Mouse (Mus musculus): ENCODE measurements around the gene Cd7. TPM values are rescaled to one million over a fixed set of nuclear protein-coding genes. Genes with fewer than 3 reads are reported as not detected.

Gene Cd7
- 3.4 and 9.3 TPM in 2 replicates for polyA plus RNA-seq (2012; rRNA removed)

DNA sequence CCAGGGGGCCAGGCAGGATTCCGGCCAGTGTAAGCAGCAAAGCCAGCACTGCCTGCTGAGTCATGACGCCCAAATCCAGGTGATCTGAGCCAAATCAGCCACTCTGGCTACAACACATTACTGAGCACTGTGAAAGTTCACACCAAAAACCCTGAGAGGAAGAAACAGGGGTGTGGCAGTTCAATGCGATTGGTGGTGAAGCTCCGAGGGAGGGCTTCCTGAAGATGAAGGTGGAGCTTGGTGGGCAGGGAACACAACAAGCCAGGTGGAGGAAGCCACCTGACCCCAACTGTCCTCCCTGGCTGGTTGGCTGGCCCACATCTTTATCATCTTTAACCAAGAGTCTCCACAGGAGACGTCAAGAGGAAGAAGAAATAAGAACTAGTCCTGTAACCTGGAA lies at the start of gene Cd7:
Gene Cd7 (minus strand): TSS at position 117 of the 400 bp plus-strand sequence.

DNA sequence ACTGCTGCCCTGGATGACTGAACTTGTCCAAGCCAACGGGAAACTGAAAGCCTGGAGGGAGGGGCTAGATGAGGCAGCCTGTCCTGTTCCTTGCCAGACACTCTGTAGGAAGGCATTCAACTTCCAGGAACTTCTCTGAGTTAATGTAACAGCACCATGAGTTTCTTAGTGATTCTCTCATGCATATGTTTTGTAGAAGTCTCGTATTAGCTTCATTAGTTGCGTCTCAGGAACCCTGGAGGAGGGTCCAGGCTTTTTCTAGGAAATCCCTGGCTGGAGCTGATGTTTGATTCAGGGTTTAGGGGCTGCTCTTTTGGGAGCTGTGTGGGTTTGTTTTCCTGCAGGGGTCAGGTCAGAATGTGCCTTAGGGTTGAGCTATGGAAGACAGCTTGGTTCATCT lies 41.9 kb upstream of the Cd7 start, which contains the start of gene Sectm1a:
Gene Sectm1a (minus strand): TSS at position 101 of the 400 bp plus-strand sequence.

DNA sequence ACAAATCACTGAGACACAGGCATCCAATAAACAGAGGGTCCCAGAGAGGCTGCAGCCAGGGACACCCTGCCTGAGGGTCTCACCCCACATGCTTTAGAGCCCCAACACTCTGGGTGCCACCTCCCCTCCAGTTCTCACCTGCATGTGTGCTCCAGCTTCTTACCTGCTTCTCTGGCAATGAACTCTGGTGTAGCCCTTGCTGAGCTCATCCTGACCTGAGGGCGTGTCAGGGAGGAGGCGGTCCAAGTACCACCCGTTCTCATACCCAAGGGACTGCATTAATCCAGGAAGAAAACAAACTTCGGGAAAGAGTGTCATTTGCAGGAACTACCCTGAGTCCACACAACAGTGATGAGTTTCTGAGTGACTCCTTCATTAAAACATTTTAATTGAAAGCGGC lies 24.2 kb upstream of the Cd7 start, which contains the start of gene Sectm1b:
Gene Sectm1b (minus strand): TSS at position 191 of the 400 bp plus-strand sequence.

DNA sequence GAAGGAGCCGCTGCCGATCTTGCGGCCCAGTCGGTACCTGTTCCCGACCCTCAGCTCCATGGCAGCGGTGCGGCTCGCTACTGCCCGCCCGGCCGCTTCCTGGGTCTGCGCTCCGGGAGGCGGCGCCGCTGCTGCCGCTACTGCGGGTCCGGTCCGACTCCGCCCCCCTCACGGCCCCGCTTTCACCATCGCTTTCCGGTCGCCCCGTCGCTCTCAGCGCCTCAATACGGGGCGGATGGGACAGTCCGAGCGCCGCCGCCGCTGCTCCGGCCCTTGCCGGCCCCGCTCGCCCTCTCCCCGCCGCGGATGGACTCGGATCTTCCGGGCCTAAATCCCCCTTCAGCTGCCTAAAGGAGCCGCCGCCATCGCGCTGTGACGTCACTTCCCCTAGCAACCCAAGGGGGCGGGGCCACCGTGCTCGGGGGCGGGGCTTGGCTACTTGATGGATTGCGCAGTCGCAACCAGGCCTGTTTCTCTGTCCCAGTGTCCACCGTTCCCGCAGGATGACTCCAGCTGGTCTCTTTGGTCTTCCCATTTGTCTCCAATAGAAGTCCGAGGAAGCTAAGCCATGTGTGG lies 48.2 kb downstream of the Cd7 start, which contains the start of gene Csnk1d:
Gene Csnk1d (minus strand): TSS at position 380 of the 576 bp plus-strand sequence.

Other genes starting within 250 kb of the Cd7 start
- 36.2 and 39.8 TPM in 2 replicates for gene Dus1l, start 243.0 kb downstream of the Cd7 start, polyA plus RNA-seq (2012; rRNA removed)
- 355 and 470 TPM in 2 replicates for gene Fasn, start 214.9 kb downstream of the Cd7 start, polyA plus RNA-seq (2012; rRNA removed)
- 1.3 and 1.5 TPM in 2 replicates for gene Ccdc57, start 106.5 kb downstream of the Cd7 start, polyA plus RNA-seq (2012; rRNA removed)
- 14.8 and 25.6 TPM in 2 replicates for gene Slc16a3, start 90.9 kb downstream of the Cd7 start, polyA plus RNA-seq (2012; rRNA removed)
- gene Csnk1d, start 48.1 kb downstream of the Cd7 start, polyA plus RNA-seq (2012; rRNA removed) = 67.9 and 71.9 TPM in 2 replicates
- gene Sectm1b, start 24.2 kb upstream of the Cd7 start, polyA plus RNA-seq (2012; rRNA removed) = 131 and 155 TPM in 2 replicates
- gene Sectm1a, start 41.8 kb upstream of the Cd7 start, polyA plus RNA-seq (2012; rRNA removed) = 6.6 and 8.6 TPM in 2 replicates
- gene Tex19.2, start 79.3 kb upstream of the Cd7 start, polyA plus RNA-seq (2012; rRNA removed) = not detected in 2 replicates
- 0.28 and 0.31 TPM in 2 replicates for gene Tex19.1, start 106.7 kb upstream of the Cd7 start, polyA plus RNA-seq (2012; rRNA removed)
- 0.06 TPM in 1 of 2 replicates, not detected in the other for gene Uts2r, start 120.9 kb upstream of the Cd7 start, polyA plus RNA-seq (2012; rRNA removed)
- 24.1 and 29.5 TPM in 2 replicates for gene Hexdc, start 165.0 kb upstream of the Cd7 start, polyA plus RNA-seq (2012; rRNA removed)
- gene Ogfod3, start 165.3 kb upstream of the Cd7 start, polyA plus RNA-seq (2012; rRNA removed) = 17.2 and 18.7 TPM in 2 replicates
- gene Cybc1, start 189.9 kb upstream of the Cd7 start, polyA plus RNA-seq (2012; rRNA removed) = 24.8 and 30.0 TPM in 2 replicates
- 34.3 and 40.5 TPM in 2 replicates for gene Narf, start 197.8 kb upstream of the Cd7 start, polyA plus RNA-seq (2012; rRNA removed)
- gene Foxk2, start 220.6 kb upstream of the Cd7 start, polyA plus RNA-seq (2012; rRNA removed) = 40.6 and 40.9 TPM in 2 replicates

Measured in colon, adult 2 months (tissue).